Mouse (Mus musculus): Measurements from ENCODE around the gene Syce3.

Gene Syce3

GRCm38 (mm10) chr15:89421938-89422337 is 11.6 kb upstream of the Syce3 start:
- no peak for DNase-seq (ENCODE audit: low spot score)

GRCm38 (mm10) chr15:89415282-89415681 is 5.0 kb upstream of the Syce3 start:
- DNase-seq (ENCODE audit: low spot score) = no peak

- no peak for DNase-seq (ENCODE audit: low spot score)
These were observed 3.6 kb downstream of the Syce3 start for GRCm38 (mm10) chr15:89406691-89407090.

- DNase-seq (ENCODE audit: low spot score) = no peak
These were observed 5.3 kb downstream of the Syce3 start for GRCm38 (mm10) chr15:89404831-89405623.

- DNase-seq (ENCODE audit: low spot score) = no peak
These were observed 7.8 kb downstream of the Syce3 start for GRCm38 (mm10) chr15:89402471-89402870.

GRCm38 (mm10) chr15:89399716-89400115 is 10.6 kb downstream of the Syce3 start:
- DNase-seq (ENCODE audit: low spot score) = no peak

- no peak for DNase-seq (ENCODE audit: low spot score)
These were observed 12.2 kb downstream of the Syce3 start for GRCm38 (mm10) chr15:89398146-89398545.

- no peak for DNase-seq (ENCODE audit: low spot score)
These were observed 13.4 kb downstream of the Syce3 start for GRCm38 (mm10) chr15:89396883-89397282.

GRCm38 (mm10) chr15:89390081-89390480 is 20.2 kb downstream of the Syce3 start:
- no peak for DNase-seq (ENCODE audit: low spot score)

GRCm38 (mm10) chr15:89387127-89387526 is 23.2 kb downstream of the Syce3 start:
- DNase-seq (ENCODE audit: low spot score) = no peak

GRCm38 (mm10) chr15:89384617-89385016 is 25.7 kb downstream of the Syce3 start, which contains the start of gene Klhdc7b:
Gene Klhdc7b (plus strand): TSS chr15:89384917.
- DNase-seq (ENCODE audit: low spot score) = no peak

GRCm38 (mm10) chr15:89379429-89379828 is 30.9 kb downstream of the Syce3 start:
- no peak for DNase-seq (ENCODE audit: low spot score)

GRCm38 (mm10) chr15:89378831-89379401 is 31.4 kb downstream of the Syce3 start, which contains the start of gene Odf3b:
Gene Odf3b (minus strand): TSS chr15:89379282.
- DNase-seq (ENCODE audit: low spot score) = no peak

- DNase-seq (ENCODE audit: low spot score) = no peak
These were observed 32.1 kb downstream of the Syce3 start for GRCm38 (mm10) chr15:89377938-89378828.

- DNase-seq (ENCODE audit: low spot score) = no peak
These were observed 32.9 kb downstream of the Syce3 start for GRCm38 (mm10) chr15:89377362-89377761.

GRCm38 (mm10) chr15:89376957-89377356 is 33.3 kb downstream of the Syce3 start, which contains the start of gene Tymp:
Gene Tymp (minus strand): TSS chr15:89377039.
- no peak for DNase-seq (ENCODE audit: low spot score)

- DNase-seq (ENCODE audit: low spot score) = no peak
These were observed 34.3 kb downstream of the Syce3 start for GRCm38 (mm10) chr15:89376040-89376439.

- DNase-seq (ENCODE audit: low spot score) = no peak
These were observed 35.3 kb downstream of the Syce3 start for GRCm38 (mm10) chr15:89374801-89375534.

- DNase-seq (ENCODE audit: low spot score) = no peak
These were observed 36.0 kb downstream of the Syce3 start for GRCm38 (mm10) chr15:89374340-89374739.

- peak; percentile 92 for DNase-seq (ENCODE audit: low spot score)
These were observed 36.5 kb downstream of the Syce3 start, which contains the start of gene Sco2 for GRCm38 (mm10) chr15:89373762-89374248. Gene Sco2 (minus strand): TSS chr15:89373846.

GRCm38 (mm10) chr15:89373027-89373761 is 37.1 kb downstream of the Syce3 start:
- peak; percentile 93 for DNase-seq (ENCODE audit: low spot score)

All from MN1 (cell line).